Mouse (Mus musculus): ENCODE data around the gene Nap1l1. TPM values are rescaled to one million over a fixed set of nuclear protein-coding genes. Genes with fewer than 3 reads are reported as not detected.

The Nap1l1 gene
- polyA plus RNA-seq, 1 experiment: 265 TPM

GRCm38 (mm10) chr10:111507460-111508211, 34.6 kb downstream of the Nap1l1 start:
- H3K27me3 ChIP-seq (ENCODE audit: control insufficient read depth, insufficient read depth, insufficient read length): no peaks in the 10 kb centered on the region
- TF ChIP-seq CTCF (IDR thresholded peaks at IDR 0.05; ENCODE audit: control insufficient read depth, insufficient read depth, insufficient read length) (peak; percentile 41), MYOD1 (IDR thresholded peaks at IDR 0.05; ENCODE audit: control insufficient read depth, insufficient read length, low read depth) (no peak)
- peaks cover 31% of the 10 kb centered on the region for H3K36me3 ChIP-seq (ENCODE audit: control insufficient read depth, insufficient read depth)
- H3K79me3 ChIP-seq (ENCODE audit: low read depth): peaks cover 30% of the 10 kb centered on the region
- H3K79me2 ChIP-seq (ENCODE audit: control insufficient read depth, insufficient read depth): peaks cover 44% of the 10 kb centered on the region
- peak overlapping the region; percentile 91 for H3ac ChIP-seq (ENCODE audit: control insufficient read depth, insufficient read length, low read depth)
- peak overlapping the region; percentile 94 for H3K4me3 ChIP-seq (ENCODE audit: insufficient read depth, poor library complexity, severe bottlenecking)

GRCm38 (mm10) chr10:111508324-111509080, 35.5 kb downstream of the Nap1l1 start:
- Histone ChIP-seq H3K36me3 (ENCODE audit: control insufficient read depth, insufficient read depth) (peaks cover 31% of the 10 kb centered on the region), H3K79me3 (ENCODE audit: low read depth) (peaks cover 30% of the 10 kb centered on the region), H3ac (ENCODE audit: control insufficient read depth, insufficient read length, low read depth) (peak overlapping the region; percentile 39), H3K79me2 (ENCODE audit: control insufficient read depth, insufficient read depth) (peaks cover 44% of the 10 kb centered on the region), H3K4me3 (ENCODE audit: insufficient read depth, poor library complexity, severe bottlenecking) (peak overlapping the region; percentile 94), H3K27me3 (ENCODE audit: control insufficient read depth, insufficient read depth, insufficient read length) (no peaks in the 10 kb centered on the region)
- TF ChIP-seq MYOD1 (IDR thresholded peaks at IDR 0.05; ENCODE audit: control insufficient read depth, insufficient read length, low read depth) (no peak), MAX (IDR thresholded peaks at IDR 0.05) (no peak), MYOG (IDR thresholded peaks at IDR 0.05; ENCODE audit: control insufficient read depth, extremely low read depth, insufficient read length) (no peak), CEBPB (IDR thresholded peaks at IDR 0.05; ENCODE audit: low read depth) (no peak), CTCF (IDR thresholded peaks at IDR 0.05; ENCODE audit: control insufficient read depth, insufficient read depth, insufficient read length) (no peak)

- Histone ChIP-seq H3K4me3 (ENCODE audit: insufficient read depth, poor library complexity, severe bottlenecking) (peak overlapping the region; percentile 94), H3K79me2 (ENCODE audit: control insufficient read depth, insufficient read depth) (peaks cover 44% of the 10 kb centered on the region), H3K27me3 (ENCODE audit: control insufficient read depth, insufficient read depth, insufficient read length) (no peaks in the 10 kb centered on the region), H3K36me3 (ENCODE audit: control insufficient read depth, insufficient read depth) (peaks cover 31% of the 10 kb centered on the region), H3K79me3 (ENCODE audit: low read depth) (peaks cover 30% of the 10 kb centered on the region), H3ac (ENCODE audit: control insufficient read depth, insufficient read length, low read depth) (peak overlapping the region; percentile 40)
- TF ChIP-seq CTCF (IDR thresholded peaks at IDR 0.05; ENCODE audit: control insufficient read depth, insufficient read depth, insufficient read length) (no peak), USF1 (IDR thresholded peaks at IDR 0.05; ENCODE audit: low read depth) (no peak), MYOD1 (IDR thresholded peaks at IDR 0.05; ENCODE audit: control insufficient read depth, insufficient read length, low read depth) (no peak), CEBPB (IDR thresholded peaks at IDR 0.05; ENCODE audit: low read depth) (no peak), MYOG (IDR thresholded peaks at IDR 0.05; ENCODE audit: control insufficient read depth, extremely low read depth, insufficient read length) (no peak), MAX (IDR thresholded peaks at IDR 0.05) (no peak), FOSL1 (IDR thresholded peaks at IDR 0.05; ENCODE audit: insufficient read depth, low read length, poor library complexity, severe bottlenecking) (no peak)
Measured at GRCm38 (mm10) chr10:111509103-111509784, 36.2 kb downstream of the Nap1l1 start.

GRCm38 (mm10) chr10:111509981-111510380, 37.0 kb downstream of the Nap1l1 start:
- H3K79me2 ChIP-seq (ENCODE audit: control insufficient read depth, insufficient read depth): peaks cover 44% of the 10 kb centered on the region
- H3K4me3 ChIP-seq (ENCODE audit: insufficient read depth, poor library complexity, severe bottlenecking): no peak overlapping the region
- H3K27me3 ChIP-seq (ENCODE audit: control insufficient read depth, insufficient read depth, insufficient read length): no peaks in the 10 kb centered on the region
- peaks cover 31% of the 10 kb centered on the region for H3K36me3 ChIP-seq (ENCODE audit: control insufficient read depth, insufficient read depth)
- H3K79me3 ChIP-seq (ENCODE audit: low read depth): peaks cover 30% of the 10 kb centered on the region
- no peak for TF ChIP-seq FOSL1 (IDR thresholded peaks at IDR 0.05; ENCODE audit: insufficient read depth, low read length, poor library complexity, severe bottlenecking)
- no peak for TF ChIP-seq MAX (IDR thresholded peaks at IDR 0.05)
- no peak for TF ChIP-seq CTCF (IDR thresholded peaks at IDR 0.05; ENCODE audit: control insufficient read depth, insufficient read depth, insufficient read length)
- TF ChIP-seq MYOG (IDR thresholded peaks at IDR 0.05; ENCODE audit: control insufficient read depth, extremely low read depth, insufficient read length): no peak
- TF ChIP-seq MYOD1 (IDR thresholded peaks at IDR 0.05; ENCODE audit: control insufficient read depth, insufficient read length, low read depth): no peak
- no peak for TF ChIP-seq USF1 (IDR thresholded peaks at IDR 0.05; ENCODE audit: low read depth)
- TF ChIP-seq CEBPB (IDR thresholded peaks at IDR 0.05; ENCODE audit: low read depth): no peak
- no peak overlapping the region for H3ac ChIP-seq (ENCODE audit: control insufficient read depth, insufficient read length, low read depth)

GRCm38 (mm10) chr10:111510798-111511197, 37.8 kb downstream of the Nap1l1 start:
- Histone ChIP-seq H3K4me3 (ENCODE audit: insufficient read depth, poor library complexity, severe bottlenecking) (no peak overlapping the region), H3K79me2 (ENCODE audit: control insufficient read depth, insufficient read depth) (peaks cover 37% of the 10 kb centered on the region), H3ac (ENCODE audit: control insufficient read depth, insufficient read length, low read depth) (no peak overlapping the region), H3K79me3 (ENCODE audit: low read depth) (peaks cover 30% of the 10 kb centered on the region), H3K27me3 (ENCODE audit: control insufficient read depth, insufficient read depth, insufficient read length) (no peaks in the 10 kb centered on the region), H3K36me3 (ENCODE audit: control insufficient read depth, insufficient read depth) (peaks cover 31% of the 10 kb centered on the region)
- TF ChIP-seq FOSL1 (IDR thresholded peaks at IDR 0.05; ENCODE audit: insufficient read depth, low read length, poor library complexity, severe bottlenecking) (no peak), CEBPB (IDR thresholded peaks at IDR 0.05; ENCODE audit: low read depth) (no peak), MYOD1 (IDR thresholded peaks at IDR 0.05; ENCODE audit: control insufficient read depth, insufficient read length, low read depth) (no peak), MAX (IDR thresholded peaks at IDR 0.05) (no peak)
